Mouse (Mus musculus) hindbrain, embryonic 10.5 days (tissue): ENCODE measurements around the gene 9930022D16Rik. TPM values are rescaled to one million over a fixed set of nuclear protein-coding genes. Genes with fewer than 3 reads are reported as not detected.

Experiments used
- DNase-seq: peaks from one replicate; pipeline ENCODE4 v3.0.0-alpha.2; 2017; ENCODE audit warnings: low spot score
- H3K27ac ChIP-seq: fragments of 300-500 bp; sonication (generic); 2 replicates; pipeline ENCODE4 v1.5.1; 2016; ENCODE audit warnings: mild to moderate bottlenecking, moderate library complexity
- H3K27me3 ChIP-seq: fragments of 300-500 bp; sonication (generic); 2 replicates; pipeline ENCODE4 v1.6.1; 2016; ENCODE audit warnings: mild to moderate bottlenecking; ENCODE audit not compliant: poor library complexity, insufficient read depth, severe bottlenecking
- H3K36me3 ChIP-seq: fragments of 300-500 bp; sonication (generic); 2 replicates; pipeline ENCODE4 v1.6.1; 2016; ENCODE audit warnings: mild to moderate bottlenecking, moderate library complexity
- H3K4me1 ChIP-seq: fragments of 300-500 bp; sonication (generic); replicated peaks from 2 replicates; pipeline ENCODE4 v1.6.1; 2016; ENCODE audit warnings: mild to moderate bottlenecking
- H3K4me3 ChIP-seq: fragments of 300-500 bp; sonication (generic); 2 replicates; pipeline ENCODE4 v1.5.1; 2016; ENCODE audit warnings: mild to moderate bottlenecking, moderate library complexity
- H3K9me3 ChIP-seq: fragments of 300-500 bp; sonication (generic); 2 replicates; pipeline ENCODE4 v1.6.1; 2016; ENCODE audit warnings: mild to moderate bottlenecking, moderate library complexity
- WGBS: fragments of 180-500 bp; shearing (Covaris S2); methylation state at CpG from one replicate; pipeline ENCODE4 v1.1.7; 2016; 5-methylcytosine and 5-hydroxymethylcytosine counted together
- polyA plus RNA-seq: library from polyadenylated mRNA; unstranded; fragments of >200 nt; fragmentation: Nextera tagmentation; extraction: Ambion mirVana; gene quantifications from 2 replicates; pipeline ENCODE4 v1.2.1, GENCODE M21; 2016

The 9930022D16Rik gene
- polyA plus RNA-seq, 1 experiment from 2014 or later, result not detected

DNA sequence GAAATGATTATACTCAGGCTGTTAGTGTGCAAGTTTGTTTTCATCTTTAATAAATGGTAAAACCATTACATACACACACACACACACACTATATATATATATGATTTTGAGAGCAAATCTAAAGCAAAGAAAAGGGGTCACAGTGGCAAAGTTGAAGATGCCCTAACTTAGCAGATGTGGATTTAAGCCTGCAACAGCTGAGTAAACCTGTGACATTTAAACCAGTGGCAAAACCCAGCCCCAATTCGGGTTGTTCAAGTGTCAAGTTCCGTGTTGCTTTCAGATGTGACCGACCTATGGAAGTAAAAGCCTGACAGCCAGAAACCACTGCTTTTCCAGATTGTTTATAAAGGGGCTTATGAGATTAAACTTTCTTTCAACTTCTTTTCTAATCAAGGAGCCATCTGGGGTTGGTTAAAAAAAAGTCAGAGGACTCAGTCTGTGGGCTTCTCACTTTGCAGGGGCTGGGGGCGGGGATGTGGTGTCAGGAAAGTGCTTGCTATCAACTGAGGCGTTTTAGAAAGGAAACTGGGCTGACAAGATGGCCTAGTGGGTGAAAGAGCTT lies 28.5 kb downstream of the 9930022D16Rik start:
- peaks cover 14% of the 10 kb centered on the region for H3K4me1 ChIP-seq
- H3K27ac ChIP-seq, result no peak overlapping the region
- H3K4me3 ChIP-seq, result no peak overlapping the region
- H3K9me3 ChIP-seq, result no peaks in the 10 kb centered on the region
- peaks cover 16% of the 10 kb centered on the region for H3K27me3 ChIP-seq
- DNase-seq, result no peak
- peaks cover 12% of the 10 kb centered on the region for H3K36me3 ChIP-seq
- 64% methylated on average over 5 of the region's 5 CpGs for WGBS

DNA sequence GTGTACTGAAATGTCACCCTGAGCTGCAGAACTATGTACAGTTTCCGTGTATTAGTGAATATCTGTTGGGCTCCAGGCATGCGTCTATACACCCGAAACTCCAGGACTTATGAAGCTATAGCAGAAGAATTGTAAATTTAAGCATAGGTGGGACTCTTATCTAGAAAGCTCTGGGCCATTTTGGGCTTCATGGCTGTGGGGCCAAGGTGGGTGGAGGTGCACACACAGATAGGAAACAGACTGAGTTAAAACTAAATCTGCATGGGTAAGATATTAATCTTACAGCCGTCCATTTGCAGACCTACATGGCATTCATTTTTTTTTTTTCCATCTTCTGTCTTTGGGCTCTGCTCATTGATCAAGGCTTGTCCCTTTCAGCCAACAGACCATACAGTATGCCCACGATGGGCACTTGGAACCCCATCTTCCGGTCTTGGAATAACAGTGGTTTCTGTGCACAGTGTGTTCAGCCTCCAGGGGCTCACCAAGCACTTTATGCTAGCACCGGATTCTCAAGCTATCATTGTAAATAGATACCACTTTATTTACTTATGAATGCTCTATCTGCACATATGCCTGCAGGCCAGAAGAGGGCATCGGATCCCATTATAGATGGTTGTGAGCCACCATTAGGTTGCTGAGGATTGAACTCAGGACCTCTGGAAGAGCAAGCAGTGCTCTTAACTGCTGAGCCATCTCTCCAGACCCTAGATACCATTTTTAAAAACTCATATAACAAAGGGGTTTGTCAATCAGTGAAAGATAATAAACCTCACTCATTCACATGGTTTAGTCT lies 29.9 kb downstream of the 9930022D16Rik start:
- DNase-seq, result no peak

DNA sequence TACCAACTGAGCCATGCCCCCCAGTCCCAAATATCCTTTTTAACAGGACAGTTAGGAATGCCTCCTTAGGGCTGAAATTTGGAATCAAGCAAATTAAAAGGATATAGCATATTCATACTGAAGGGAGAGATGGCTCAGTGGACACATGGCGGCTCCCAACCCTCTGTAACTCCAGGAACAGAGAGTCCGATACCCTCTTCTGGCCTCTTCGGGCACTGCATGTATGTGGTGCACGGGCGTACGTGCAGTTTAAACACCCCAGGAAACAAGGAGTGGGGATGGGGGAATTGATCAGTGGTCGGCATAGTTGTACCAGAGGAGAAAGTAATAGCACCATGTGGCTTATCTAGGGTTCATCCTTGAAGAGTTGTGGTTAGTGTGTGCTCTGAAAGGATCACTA lies 30.9 kb downstream of the 9930022D16Rik start:
- Histone ChIP-seq H3K4me1 (peaks cover 8% of the 10 kb centered on the region), H3K36me3 (no peaks in the 10 kb centered on the region), H3K27ac (no peak overlapping the region), H3K27me3 (peaks cover 14% of the 10 kb centered on the region), H3K9me3 (no peaks in the 10 kb centered on the region), H3K4me3 (no peak overlapping the region)
- DNase-seq, result peak; percentile 41
- WGBS, result 56% methylated on average over 7 of the region's 7 CpGs

More for the DNA sequence above, 29.9 kb downstream of the 9930022D16Rik start:
- no peaks in the 10 kb centered on the region for H3K9me3 ChIP-seq
- WGBS, result 92% methylated on average over 8 of the region's 8 CpGs
- no peak overlapping the region for H3K27ac ChIP-seq
- H3K27me3 ChIP-seq, result peaks cover 16% of the 10 kb centered on the region
- H3K4me3 ChIP-seq, result no peak overlapping the region
- peaks cover 14% of the 10 kb centered on the region for H3K4me1 ChIP-seq
- no peaks in the 10 kb centered on the region for H3K36me3 ChIP-seq

DNA sequence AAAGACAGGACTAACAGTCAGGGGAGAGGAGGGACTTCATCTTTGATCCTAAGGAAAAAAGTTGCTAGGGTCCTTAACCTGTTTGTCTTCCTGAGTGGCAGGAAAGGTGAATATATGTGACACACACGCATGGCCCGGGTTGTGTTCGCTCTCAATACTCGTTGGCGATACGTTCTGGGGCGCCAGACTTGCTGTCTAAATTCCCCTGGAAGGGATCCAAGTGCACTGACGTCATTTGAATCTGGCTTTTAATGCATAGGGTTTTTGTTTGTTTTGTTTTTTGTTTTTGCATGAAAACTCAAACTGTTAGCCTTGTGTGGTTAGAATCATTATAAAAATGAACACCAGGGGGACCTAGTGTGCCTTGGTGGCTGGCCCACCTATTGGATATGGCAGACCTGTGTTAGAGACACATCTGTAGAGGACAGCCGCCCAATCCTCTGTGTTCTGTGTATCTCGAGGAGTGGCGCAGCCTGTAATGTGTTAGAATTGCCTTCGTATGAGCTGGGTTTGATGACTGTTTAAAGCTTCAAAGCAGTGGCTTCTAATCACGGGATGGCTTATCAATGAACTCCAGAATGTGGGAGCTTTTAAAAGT lies 31.8 kb downstream of the 9930022D16Rik start:
- H3K4me1 ChIP-seq, result no peaks in the 10 kb centered on the region; the same call in 1 of the 2 replicates
- H3K27ac ChIP-seq, result no peak overlapping the region
- H3K9me3 ChIP-seq, result no peaks in the 10 kb centered on the region
- H3K27me3 ChIP-seq, result peaks cover 4% of the 10 kb centered on the region
- H3K4me3 ChIP-seq, result no peak overlapping the region
- peak; percentile 24 for DNase-seq
- whole genome bisulfite sequencing, result 58% methylated on average over 13 of the region's 13 CpGs
- no peaks in the 10 kb centered on the region for H3K36me3 ChIP-seq

DNA sequence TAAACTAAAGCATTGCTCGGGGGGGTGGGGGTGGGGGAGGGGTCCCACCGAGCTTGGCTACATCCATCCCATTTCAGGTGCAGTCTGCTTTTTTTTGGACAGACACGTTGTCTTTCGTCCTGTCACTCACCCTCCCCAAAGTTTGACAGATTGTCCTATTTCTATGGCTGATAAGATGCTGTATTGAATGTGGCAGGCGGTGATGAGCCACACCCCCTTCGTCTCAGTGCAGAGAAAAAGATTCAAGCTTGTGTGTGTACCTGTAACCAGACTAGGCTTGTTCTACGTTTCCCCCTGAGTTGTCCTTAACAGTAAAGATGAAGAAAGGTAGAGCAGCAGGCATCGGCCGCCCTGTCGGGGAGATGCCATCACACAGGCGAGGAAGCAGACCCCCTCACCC lies 37.5 kb downstream of the 9930022D16Rik start:
- no peaks in the 10 kb centered on the region for H3K27me3 ChIP-seq
- H3K27ac ChIP-seq, result no peak overlapping the region
- no peaks in the 10 kb centered on the region for H3K4me1 ChIP-seq
- no peak overlapping the region for H3K4me3 ChIP-seq
- H3K9me3 ChIP-seq, result no peaks in the 10 kb centered on the region
- DNase-seq, result no peak
- WGBS, result 87% methylated on average over 11 of the region's 11 CpGs
- peaks cover 26% of the 10 kb centered on the region for H3K36me3 ChIP-seq

DNA sequence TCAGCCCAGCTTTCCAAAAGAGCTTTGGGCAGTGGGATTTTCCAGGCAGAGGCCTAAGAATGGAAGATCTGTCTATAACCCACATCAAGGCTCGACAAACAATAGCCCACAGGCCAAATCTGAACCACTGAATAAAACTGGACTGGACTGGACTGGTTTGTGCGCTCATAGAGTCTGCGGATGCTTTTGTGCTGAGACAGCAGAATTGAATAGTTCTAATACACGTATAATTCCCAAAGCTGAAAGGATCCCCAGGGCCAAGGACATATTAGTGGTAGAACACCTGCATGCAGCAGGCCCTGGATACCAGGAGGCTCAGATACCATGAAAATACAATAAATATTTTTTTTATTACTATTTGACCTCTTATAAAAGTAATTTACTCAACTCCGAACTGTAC lies 42.5 kb downstream of the 9930022D16Rik start:
- 91% methylated on average over 5 of the region's 5 CpGs for WGBS
- peaks cover 42% of the 10 kb centered on the region for H3K36me3 ChIP-seq

DNA sequence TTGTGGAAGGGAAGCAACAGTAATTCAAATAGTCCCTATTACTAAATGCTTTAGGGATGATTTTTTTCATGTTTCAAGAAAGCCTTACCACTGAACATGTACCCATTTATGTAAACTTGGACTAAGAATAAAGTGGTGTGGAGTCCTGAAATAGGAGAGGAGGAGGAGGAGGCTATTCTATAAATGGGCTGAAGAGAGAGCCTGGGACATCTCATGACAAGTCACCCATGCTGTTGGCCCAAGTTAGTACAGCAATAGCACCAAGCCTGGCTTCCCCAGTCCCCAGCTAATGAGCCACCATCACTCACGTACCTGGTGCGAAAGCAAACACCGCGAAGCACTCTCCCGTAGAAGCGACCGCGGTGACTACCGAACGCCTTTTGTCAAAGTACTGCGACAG lies 44.4 kb downstream of the 9930022D16Rik start:
- no peak overlapping the region for H3K27ac ChIP-seq
- H3K4me1 ChIP-seq, result no peaks in the 10 kb centered on the region
- no peaks in the 10 kb centered on the region for H3K27me3 ChIP-seq
- no peaks in the 10 kb centered on the region for H3K9me3 ChIP-seq
- 93% methylated on average over 11 of the region's 11 CpGs for WGBS
- H3K36me3 ChIP-seq, result peaks cover 55% of the 10 kb centered on the region
- H3K4me3 ChIP-seq, result no peak overlapping the region
- no peak for DNase-seq

More for the DNA sequence above, 42.5 kb downstream of the 9930022D16Rik start:
- DNase-seq, result no peak
- Histone ChIP-seq H3K4me3 (no peak overlapping the region), H3K4me1 (no peaks in the 10 kb centered on the region), H3K9me3 (no peaks in the 10 kb centered on the region), H3K27me3 (no peaks in the 10 kb centered on the region), H3K27ac (no peak overlapping the region)

DNA sequence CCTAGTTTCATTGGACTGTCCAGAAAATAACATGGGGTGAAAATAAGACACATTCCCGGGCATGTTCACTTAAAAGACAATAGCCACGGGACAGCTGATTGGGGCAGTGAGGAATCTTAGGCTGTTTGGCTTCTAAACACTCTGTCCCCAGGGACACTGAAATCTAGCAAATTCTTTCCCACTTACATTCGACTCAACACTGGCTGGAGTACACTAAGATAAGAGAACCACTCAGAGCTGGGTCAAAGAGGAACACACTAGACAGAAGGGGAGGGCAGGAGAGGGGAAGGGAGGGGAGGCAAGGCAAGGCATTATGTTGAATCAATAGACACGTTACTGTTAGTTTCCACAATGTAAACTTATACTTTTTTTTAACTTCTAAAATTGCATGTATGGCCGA lies 46.9 kb downstream of the 9930022D16Rik start:
- no peaks in the 10 kb centered on the region for H3K9me3 ChIP-seq
- peaks cover 39% of the 10 kb centered on the region for H3K36me3 ChIP-seq
- 85% methylated on average over 5 of the region's 5 CpGs for WGBS
- no peaks in the 10 kb centered on the region for H3K4me1 ChIP-seq
- no peak overlapping the region for H3K4me3 ChIP-seq
- no peak overlapping the region for H3K27ac ChIP-seq
- no peaks in the 10 kb centered on the region for H3K27me3 ChIP-seq
- no peak for DNase-seq

DNA sequence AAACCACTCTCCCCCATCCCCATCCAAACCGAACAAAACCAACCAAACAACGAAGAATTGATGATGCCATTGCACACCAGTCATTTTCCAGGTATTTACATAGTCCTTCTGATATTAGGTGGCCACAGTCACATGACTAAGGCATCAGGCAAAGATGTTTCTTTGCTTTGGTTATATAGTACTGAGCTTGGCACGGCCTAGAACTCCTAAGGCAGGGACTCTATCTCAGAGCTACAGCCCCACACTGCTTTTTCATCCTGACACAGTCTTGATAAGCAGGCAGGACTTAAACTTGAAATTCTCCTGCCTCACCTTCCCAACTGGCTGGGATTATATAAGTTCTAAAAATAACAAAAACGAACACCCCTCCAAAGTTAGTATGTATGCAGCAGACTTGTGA lies 51.4 kb downstream of the 9930022D16Rik start:
- Histone ChIP-seq H3K27me3 (no peaks in the 10 kb centered on the region), H3K27ac (no peak overlapping the region), H3K9me3 (no peaks in the 10 kb centered on the region), H3K4me1 (0 out of 2 replicates have a peak, but pooled peaks cover under 1% of the 10 kb centered on the region), H3K36me3 (peaks cover 29% of the 10 kb centered on the region), H3K4me3 (no peak overlapping the region)
- no peak for DNase-seq
- 88% methylated on average over 4 of the region's 4 CpGs for WGBS

DNA sequence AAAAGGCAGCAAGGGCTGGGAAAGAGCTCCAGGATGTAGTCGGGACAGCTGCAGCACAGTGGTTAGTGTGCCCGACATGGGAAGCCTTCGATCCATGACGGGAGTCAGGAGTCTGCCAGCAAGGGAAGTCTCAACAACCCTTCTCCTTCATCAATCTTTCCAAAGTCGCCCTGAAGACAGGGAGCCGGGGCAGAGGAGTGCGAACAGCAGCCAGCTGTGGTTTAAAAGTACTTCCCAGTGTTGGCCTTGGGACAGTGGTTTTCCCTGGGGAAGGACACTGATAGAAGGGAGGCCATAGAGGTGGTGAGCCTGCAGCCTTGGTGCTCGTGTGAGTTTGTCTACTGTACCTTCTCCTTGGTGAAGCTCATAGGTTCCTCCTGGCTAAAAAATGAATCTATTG lies 53.3 kb downstream of the 9930022D16Rik start:
- no peak overlapping the region for H3K4me3 ChIP-seq
- H3K4me1 ChIP-seq, result peaks cover 16% of the 10 kb centered on the region
- H3K27ac ChIP-seq, result no peak overlapping the region
- no peak for DNase-seq
- 84% methylated on average over 8 of the region's 8 CpGs for WGBS
- peaks cover 8% of the 10 kb centered on the region for H3K27me3 ChIP-seq
- peaks cover 22% of the 10 kb centered on the region for H3K36me3 ChIP-seq
- H3K9me3 ChIP-seq, result no peaks in the 10 kb centered on the region

DNA sequence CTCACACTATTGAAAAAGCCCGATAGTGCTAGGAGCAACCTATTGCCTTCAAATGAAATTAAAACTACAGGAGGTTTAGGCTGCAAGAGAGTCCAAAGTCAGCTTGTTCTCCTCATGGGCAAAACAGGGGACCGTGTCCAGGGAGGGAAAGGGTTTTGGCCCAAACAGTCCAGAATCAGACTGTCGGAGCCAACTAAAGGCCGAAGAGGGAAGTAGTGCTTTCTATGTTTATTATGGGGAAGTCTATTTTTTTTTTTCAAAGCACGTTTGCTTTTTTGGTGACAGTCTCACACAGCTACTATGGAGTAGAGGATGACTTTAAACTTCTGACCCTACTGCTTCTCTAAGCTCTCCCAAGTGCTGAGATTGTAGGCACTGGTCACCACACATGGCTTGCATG lies 54.4 kb downstream of the 9930022D16Rik start:
- Histone ChIP-seq H3K4me3 (no peak overlapping the region), H3K4me1 (peaks cover 20% of the 10 kb centered on the region), H3K9me3 (no peaks in the 10 kb centered on the region), H3K27me3 (peaks cover 8% of the 10 kb centered on the region), H3K27ac (no peak overlapping the region), H3K36me3 (peaks cover 11% of the 10 kb centered on the region)
- WGBS, result 91% methylated on average over 5 of the region's 5 CpGs
- no peak for DNase-seq
